Mouse (Mus musculus) ES-E14 (cell line): ENCODE measurements around the gene Mob3b. TPM values are rescaled to one million over a fixed set of nuclear protein-coding genes. Genes with fewer than 3 reads are reported as not detected.

Experiments
- DNase-seq: peaks from one replicate; pipeline ENCODE4 v3.0.0-alpha.2; 2013; ENCODE audit warnings: low read depth, low spot score
- H3K27ac ChIP-seq: 2 replicates; pipeline ENCODE4 v1.5.1; 2012; ENCODE audit warnings: low read depth, mild to moderate bottlenecking, low read length, moderate library complexity, mixed read lengths; ENCODE audit not compliant: poor library complexity, insufficient read depth, severe bottlenecking
- H3K36me3 ChIP-seq: 2 replicates; pipeline ENCODE4 v1.6.1; 2012; ENCODE audit warnings: mild to moderate bottlenecking, low read length, moderate library complexity, mixed read lengths; ENCODE audit not compliant: control insufficient read depth, poor library complexity, insufficient read depth, severe bottlenecking
- H3K4me1 ChIP-seq, 2 experiments: fragments of 150-350 bp in 1 of 2; sonication (generic) in 1 of 2; 2 replicates each; pipeline ENCODE4 v1.6.1; 2012; ENCODE audit warnings: low read length in 2 of 2, mild to moderate bottlenecking in 1 of 2, mixed read lengths in 1 of 2; ENCODE audit not compliant: control insufficient read depth in 2 of 2, insufficient read depth in 2 of 2, poor library complexity in 1 of 2
- H3K4me3 ChIP-seq, 2 experiments: fragments of 150-350 bp in 1 of 2; sonication (generic) in 1 of 2; 2 replicates each; pipeline ENCODE4 v1.5.1; 2012; ENCODE audit warnings: low read length in 2 of 2, low read depth in 1 of 2, mild to moderate bottlenecking in 1 of 2, mixed read lengths in 1 of 2; ENCODE audit not compliant: insufficient read depth in 1 of 2, poor library complexity in 1 of 2, severe bottlenecking in 1 of 2
- H3K9ac ChIP-seq: 2 replicates; pipeline ENCODE4 v1.6.1; 2012; ENCODE audit warnings: low read depth, mild to moderate bottlenecking, low read length, mixed read lengths; ENCODE audit not compliant: poor library complexity, insufficient read depth, severe bottlenecking
- H3K9me3 ChIP-seq: fragments of 150-350 bp; sonication (generic); 2 replicates; pipeline ENCODE4 v1.6.1; 2012; ENCODE audit warnings: low read depth, mild to moderate bottlenecking, low read length; ENCODE audit not compliant: control insufficient read depth, insufficient read depth
- CHD2 ChIP-seq: IDR thresholded peaks from 2 replicates; pipeline ENCODE4 v1.6.1; 2014; ENCODE audit warnings: mild to moderate bottlenecking, low read depth, low read length, inconsistent platforms
- HCFC1 ChIP-seq: IDR thresholded peaks from 2 replicates; pipeline ENCODE4 v1.6.1; 2012; ENCODE audit warnings: low read length, inconsistent platforms, borderline replicate concordance; ENCODE audit not compliant: insufficient read depth
- MAFK ChIP-seq: IDR thresholded peaks from 2 replicates; pipeline ENCODE4 v1.6.1; 2014; ENCODE audit warnings: mild to moderate bottlenecking, low read depth, low read length, inconsistent platforms; ENCODE audit not compliant: insufficient read depth
- ZC3H11A ChIP-seq: IDR thresholded peaks from 2 replicates; pipeline ENCODE4 v1.6.1; 2012; ENCODE audit warnings: low read depth, mild to moderate bottlenecking, inconsistent platforms, low read length, borderline replicate concordance
- ZNF384 ChIP-seq: IDR thresholded peaks from 2 replicates; pipeline ENCODE4 v1.6.1; 2012; ENCODE audit warnings: low read depth, low read length, inconsistent platforms
- in situ Hi-C, 2 experiments: fragments of 600-800 bp; cut with MboI; formaldehyde crosslinking; loops; one replicate each; pipeline ENCODE4 v1.15.1; 2025; ENCODE audit warnings: low sequenced_read_pairs in 2 of 2, inconsistent platforms in 1 of 2; ENCODE audit not compliant: unreplicated experiment in 2 of 2
- total RNA-seq: library from RNA; depleted of rRNA; stranded (reverse); fragments of 300-350 nt; gene quantifications from 2 replicates; pipeline ENCODE4 v1.2.3, GENCODE M21; 2012

Mob3b gene
- total RNA-seq, 1 experiment = 8.3 TPM

- Histone ChIP-seq H3K4me3 (no peak overlapping the region), H3K9ac (no peak overlapping the region), H3K36me3 (peaks cover 5% of the 10 kb centered on the region; the same call in 1 of the 2 replicates), H3K4me1 (peaks cover 2 to 4% of the 10 kb centered on the region in 2 experiments; a peak in 2 of 4 replicates), H3K9me3 (no peaks in the 10 kb centered on the region), H3K27ac (no peak overlapping the region)
- in situ Hi-C loops = no loop called here
- DNase-seq = peak; percentile 61
- TF ChIP-seq HCFC1 (no peak), ZC3H11A (0 out of 2 replicates have a peak, but pooled peaks have one; percentile 6), CHD2 (0 out of 2 replicates have a peak, but pooled peaks have one; percentile 36)
Observed at GRCm38 (mm10) chr4:35192725-35193124, 35.4 kb upstream of the Mob3b start.

- no peak for DNase-seq
- Histone ChIP-seq H3K9ac (no peak overlapping the region), H3K4me1 (peaks cover 2 to 4% of the 10 kb centered on the region in 2 experiments; a peak in 2 of 4 replicates), H3K27ac (no peak overlapping the region), H3K4me3 (no peak overlapping the region), H3K36me3 (peaks cover 2% of the 10 kb centered on the region; the same call in 1 of the 2 replicates), H3K9me3 (no peaks in the 10 kb centered on the region)
- in situ Hi-C loops = no loop called here
- TF ChIP-seq ZNF384 (no peak), HCFC1 (no peak), MAFK (no peak)
Observed at GRCm38 (mm10) chr4:35189794-35190193, 32.5 kb upstream of the Mob3b start.

GRCm38 (mm10) chr4:35187617-35188326 lies 30.5 kb upstream of the Mob3b start:
- DNase-seq = no peak
- Histone ChIP-seq H3K4me3 (no peak overlapping the region), H3K9me3 (no peaks in the 10 kb centered on the region), H3K36me3 (no peaks in the 10 kb centered on the region), H3K9ac (no peak overlapping the region), H3K4me1 (peaks cover 0 to 2% of the 10 kb centered on the region in 2 experiments; a peak in 1 of 4 replicates), H3K27ac (no peak overlapping the region)
- TF ChIP-seq ZC3H11A (no peak), ZNF384 (no peak), HCFC1 (no peak), CHD2 (no peak)
- in situ Hi-C loops = no loop called here

DNA sequence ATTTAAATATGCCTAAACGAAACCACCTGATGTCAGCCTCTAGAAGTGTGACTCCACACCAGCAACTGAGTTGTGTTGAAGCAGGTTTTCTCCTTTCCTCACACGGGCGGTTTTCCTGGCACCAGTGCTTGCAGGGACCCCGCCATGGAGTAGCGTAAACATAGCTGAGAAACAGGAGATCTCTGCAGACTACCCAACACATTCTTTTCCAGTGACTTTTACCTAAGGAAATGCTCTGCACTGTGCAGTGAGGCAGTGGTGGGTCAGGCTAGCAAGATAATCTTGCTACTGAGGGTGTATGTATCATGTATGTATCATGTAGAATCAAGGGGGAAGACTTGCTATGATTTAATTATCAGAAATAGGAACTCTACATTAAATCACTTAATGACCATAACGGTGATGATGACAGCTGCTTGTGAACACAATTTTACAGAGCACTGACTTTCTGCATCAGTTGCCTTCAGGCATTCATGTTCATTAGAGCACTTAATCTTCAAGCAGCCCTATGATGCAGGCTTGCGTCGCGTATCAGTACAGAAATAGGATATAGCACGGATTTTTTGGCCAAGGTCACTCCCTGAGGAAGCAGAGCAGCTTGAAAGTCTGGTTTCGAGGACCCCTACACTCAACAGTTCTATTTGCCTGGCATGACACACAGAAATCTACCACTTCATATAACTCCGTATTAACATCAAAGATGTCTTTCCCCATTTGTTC lies 20.8 kb upstream of the Mob3b start:
- TF ChIP-seq ZC3H11A = no peak
- no peak for TF ChIP-seq CHD2
- TF ChIP-seq MAFK = no peak
- no peak for TF ChIP-seq ZNF384
- no peak for TF ChIP-seq HCFC1
- H3K4me3 ChIP-seq = no peak overlapping the region
- no peak for DNase-seq
- H3K27ac ChIP-seq = no peak overlapping the region
- H3K9me3 ChIP-seq = no peaks in the 10 kb centered on the region
- no peak overlapping the region for H3K9ac ChIP-seq
- H3K36me3 ChIP-seq = no peaks in the 10 kb centered on the region
- in situ Hi-C loops = no loop called here
- H3K4me1 ChIP-seq = no peaks in the 10 kb centered on the region
